Mouse (Mus musculus) lung, adult 2 months (tissue): ENCODE measurements at regions not wholly inside any gene's neighbourhood (a gene's known extent, or its start where the extent isn't known, plus 50 kb on each side); places are given as distances from the start of the nearest gene placed in this dataset.

ENCODE experiments used
- CTCF ChIP-seq: fragments of 200-500 bp; IDR thresholded peaks from 2 replicates; pipeline ENCODE4 v1.5.1; 2011; ENCODE audit warnings: mild to moderate bottlenecking, low read length, control low read depth; ENCODE audit not compliant: insufficient read depth
- POLR2A ChIP-seq: fragments of 200-500 bp; IDR thresholded peaks from 2 replicates; pipeline ENCODE4 v1.6.1; 2011; ENCODE audit warnings: low read depth, mild to moderate bottlenecking, control low read depth, low read length, borderline replicate concordance; ENCODE audit errors: extremely low read depth

DNA sequence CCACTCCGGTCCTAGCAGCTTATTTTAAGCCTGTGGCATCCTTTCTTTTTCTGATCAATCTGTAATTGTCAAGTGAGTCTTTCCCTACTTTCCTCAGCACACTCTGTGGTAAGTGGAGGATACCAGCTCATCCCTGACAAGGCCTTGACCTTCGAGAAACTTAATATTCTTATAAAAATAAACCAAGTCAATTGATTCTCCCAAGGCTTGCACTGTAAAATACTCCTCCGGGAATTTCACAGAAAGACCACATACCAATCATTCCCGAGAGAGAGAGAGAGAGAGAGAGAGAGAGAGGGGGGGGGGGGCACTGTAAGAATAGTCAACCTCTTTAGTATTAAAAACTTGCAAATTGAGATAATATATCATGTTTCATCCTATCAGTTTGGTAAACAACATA lies 173.1 kb upstream of the Tank start:
- TF ChIP-seq CTCF (no peak), POLR2A (no peak)
